Mouse (Mus musculus): ENCODE measurements around the gene Gtf3c2. TPM values are rescaled to one million over a fixed set of nuclear protein-coding genes. Genes with fewer than 3 reads are reported as not detected.

The Gtf3c2 gene
- polyA plus RNA-seq, 1 experiment: 113 TPM

GRCm38 (mm10) chr5:31181183-31181770, 1.3 kb upstream of the Gtf3c2 start:
- no peak overlapping the region for H3K4me3 ChIP-seq (ENCODE audit: control insufficient read depth, insufficient read depth, low read length)
- no peak overlapping the region for H3K27ac ChIP-seq (ENCODE audit: control insufficient read depth, insufficient read depth, low read length)
- H3K36me3 ChIP-seq (ENCODE audit: control insufficient read depth, insufficient read depth, low read length): no peaks in the 10 kb centered on the region
- TF ChIP-seq CTCF (IDR thresholded peaks at IDR 0.05; ENCODE audit: borderline replicate concordance, control insufficient read depth, extremely low read depth, insufficient read depth, low read length, poor library complexity): no peak
- TF ChIP-seq POLR2A (IDR thresholded peaks at IDR 0.05; ENCODE audit: control insufficient read depth, extremely low read depth, insufficient read depth, low read length, poor library complexity): no peak
- H3K4me1 ChIP-seq (replicated peaks; ENCODE audit: control insufficient read depth, insufficient read depth, low read length): peaks cover 4% of the 10 kb centered on the region
- WGBS: 96% methylated on average over 9 of the region's 9 CpGs
- no peaks in the 10 kb centered on the region for H3K27me3 ChIP-seq (ENCODE audit: control insufficient read depth, insufficient read depth, low read length)
- DNase-seq: no peak

DNA sequence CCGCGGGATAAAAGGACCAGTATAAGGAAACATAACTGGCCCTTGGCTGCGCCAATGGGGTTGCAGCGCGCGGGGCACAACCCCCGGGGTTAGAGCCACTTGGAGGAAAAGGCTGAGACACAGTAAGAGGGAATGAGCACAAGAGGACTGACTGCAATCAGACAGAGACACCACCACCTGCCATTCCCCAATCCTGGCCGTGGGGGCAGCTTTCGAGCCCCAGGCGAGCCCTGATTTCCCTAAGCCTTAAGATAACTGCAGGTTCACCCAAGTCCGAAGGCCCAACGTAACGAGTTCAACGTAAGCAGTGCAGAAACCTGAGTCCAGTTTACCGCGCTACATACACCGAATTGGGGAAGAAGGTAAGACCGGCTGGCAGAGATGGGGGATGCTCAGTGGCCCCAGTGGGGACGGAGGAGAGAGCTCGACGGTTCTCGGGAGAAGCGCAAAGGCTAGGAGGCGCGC, 611 bp downstream of the Gtf3c2 start:
- H3K4me1 ChIP-seq (replicated peaks; ENCODE audit: control insufficient read depth, insufficient read depth, low read length): peaks cover 4% of the 10 kb centered on the region
- TF ChIP-seq POLR2A (IDR thresholded peaks at IDR 0.05; ENCODE audit: control insufficient read depth, extremely low read depth, insufficient read depth, low read length, poor library complexity) (no peak), CTCF (IDR thresholded peaks at IDR 0.05; ENCODE audit: borderline replicate concordance, control insufficient read depth, extremely low read depth, insufficient read depth, low read length, poor library complexity) (no peak)
- under 1% methylated on average over 25 of the region's 25 CpGs for WGBS
- H3K36me3 ChIP-seq (ENCODE audit: control insufficient read depth, insufficient read depth, low read length): peaks cover under 1% of the 10 kb centered on the region; the same call in 1 of the 2 replicates
- no peaks in the 10 kb centered on the region for H3K27me3 ChIP-seq (ENCODE audit: control insufficient read depth, insufficient read depth, low read length)
- H3K27ac ChIP-seq (ENCODE audit: control insufficient read depth, insufficient read depth, low read length): peak overlapping the region; percentile 96
- no peak for DNase-seq
- H3K4me3 ChIP-seq (ENCODE audit: control insufficient read depth, insufficient read depth, low read length): peak overlapping the region; percentile 85

GRCm38 (mm10) chr5:31168630-31169029, 11.3 kb downstream of the Gtf3c2 start:
- Histone ChIP-seq H3K27me3 (ENCODE audit: control insufficient read depth, insufficient read depth, low read length) (no peaks in the 10 kb centered on the region), H3K4me3 (ENCODE audit: control insufficient read depth, insufficient read depth, low read length) (no peak overlapping the region), H3K36me3 (ENCODE audit: control insufficient read depth, insufficient read depth, low read length) (peaks cover 96% of the 10 kb centered on the region), H3K27ac (ENCODE audit: control insufficient read depth, insufficient read depth, low read length) (no peak overlapping the region), H3K4me1 (replicated peaks; ENCODE audit: control insufficient read depth, insufficient read depth, low read length) (no peaks in the 10 kb centered on the region)
- no peak for TF ChIP-seq CTCF (IDR thresholded peaks at IDR 0.05; ENCODE audit: borderline replicate concordance, control insufficient read depth, extremely low read depth, insufficient read depth, low read length, poor library complexity)
- TF ChIP-seq POLR2A (IDR thresholded peaks at IDR 0.05; ENCODE audit: control insufficient read depth, extremely low read depth, insufficient read depth, low read length, poor library complexity): no peak
- no peak for DNase-seq
- WGBS: 98% methylated on average over 4 of the region's 4 CpGs

- no peak overlapping the region for H3K4me3 ChIP-seq (ENCODE audit: control insufficient read depth, insufficient read depth, low read length)
- no peak for TF ChIP-seq CTCF (IDR thresholded peaks at IDR 0.05; ENCODE audit: borderline replicate concordance, control insufficient read depth, extremely low read depth, insufficient read depth, low read length, poor library complexity)
- no peak for TF ChIP-seq POLR2A (IDR thresholded peaks at IDR 0.05; ENCODE audit: control insufficient read depth, extremely low read depth, insufficient read depth, low read length, poor library complexity)
- H3K36me3 ChIP-seq (ENCODE audit: control insufficient read depth, insufficient read depth, low read length): peaks cover 77% of the 10 kb centered on the region
- no peaks in the 10 kb centered on the region for H3K4me1 ChIP-seq (replicated peaks; ENCODE audit: control insufficient read depth, insufficient read depth, low read length)
- WGBS: 98% methylated on average over 1 of the region's 1 CpGs
- H3K27me3 ChIP-seq (ENCODE audit: control insufficient read depth, insufficient read depth, low read length): no peaks in the 10 kb centered on the region
- no peak for DNase-seq
- no peak overlapping the region for H3K27ac ChIP-seq (ENCODE audit: control insufficient read depth, insufficient read depth, low read length)
Measured at GRCm38 (mm10) chr5:31164878-31165277, 15.1 kb downstream of the Gtf3c2 start.

DNA sequence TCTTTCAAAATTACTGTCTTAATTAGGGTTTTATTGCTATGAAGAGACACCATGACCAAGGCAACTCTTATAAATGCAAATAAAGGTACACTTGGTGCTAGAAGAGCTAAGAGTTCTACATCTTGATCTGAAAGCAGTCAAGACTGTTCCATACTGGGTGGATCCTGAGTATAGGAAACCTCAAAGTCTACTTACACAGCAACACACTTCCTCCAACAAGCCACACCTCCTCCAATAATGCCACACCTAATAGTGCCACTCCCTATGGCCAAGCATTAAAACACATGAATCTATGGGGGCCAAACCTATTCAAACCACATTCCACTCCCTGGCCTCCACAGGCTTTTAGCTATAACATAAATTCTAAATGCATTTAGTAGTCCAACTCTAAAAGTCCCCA, 17.5 kb downstream of the Gtf3c2 start:
- Histone ChIP-seq H3K36me3 (ENCODE audit: control insufficient read depth, insufficient read depth, low read length) (peaks cover 76% of the 10 kb centered on the region), H3K27ac (ENCODE audit: control insufficient read depth, insufficient read depth, low read length) (no peak overlapping the region), H3K4me1 (replicated peaks; ENCODE audit: control insufficient read depth, insufficient read depth, low read length) (no peaks in the 10 kb centered on the region), H3K27me3 (ENCODE audit: control insufficient read depth, insufficient read depth, low read length) (no peaks in the 10 kb centered on the region), H3K4me3 (ENCODE audit: control insufficient read depth, insufficient read depth, low read length) (no peak overlapping the region)
- no peak for DNase-seq
- TF ChIP-seq POLR2A (IDR thresholded peaks at IDR 0.05; ENCODE audit: control insufficient read depth, extremely low read depth, insufficient read depth, low read length, poor library complexity) (no peak), CTCF (IDR thresholded peaks at IDR 0.05; ENCODE audit: borderline replicate concordance, control insufficient read depth, extremely low read depth, insufficient read depth, low read length, poor library complexity) (no peak)

GRCm38 (mm10) chr5:31154152-31154553, 25.8 kb downstream of the Gtf3c2 start, which contains the start of gene Mpv17:
TSS of gene Mpv17 (minus strand) at chr5:31154251.
- Histone ChIP-seq H3K27me3 (ENCODE audit: control insufficient read depth, insufficient read depth, low read length) (no peaks in the 10 kb centered on the region), H3K36me3 (ENCODE audit: control insufficient read depth, insufficient read depth, low read length) (peaks cover 24% of the 10 kb centered on the region), H3K27ac (ENCODE audit: control insufficient read depth, insufficient read depth, low read length) (0 out of 2 replicates have a peak within 1 kb of the TSS, but pooled peaks have one; percentile 16), H3K4me3 (ENCODE audit: control insufficient read depth, insufficient read depth, low read length) (peak within 1 kb of the TSS; percentile 91), H3K4me1 (replicated peaks; ENCODE audit: control insufficient read depth, insufficient read depth, low read length) (peaks cover 8% of the 10 kb centered on the region)
- DNase-seq: peak; percentile 71
- WGBS: under 1% methylated on average over 19 of the region's 19 CpGs
- peak; percentile 58 for TF ChIP-seq POLR2A (IDR thresholded peaks at IDR 0.05; ENCODE audit: control insufficient read depth, extremely low read depth, insufficient read depth, low read length, poor library complexity)
- no peak for TF ChIP-seq CTCF (IDR thresholded peaks at IDR 0.05; ENCODE audit: borderline replicate concordance, control insufficient read depth, extremely low read depth, insufficient read depth, low read length, poor library complexity)

All from thymus, adult 2 months (tissue).